In the genomic region with DNA sequence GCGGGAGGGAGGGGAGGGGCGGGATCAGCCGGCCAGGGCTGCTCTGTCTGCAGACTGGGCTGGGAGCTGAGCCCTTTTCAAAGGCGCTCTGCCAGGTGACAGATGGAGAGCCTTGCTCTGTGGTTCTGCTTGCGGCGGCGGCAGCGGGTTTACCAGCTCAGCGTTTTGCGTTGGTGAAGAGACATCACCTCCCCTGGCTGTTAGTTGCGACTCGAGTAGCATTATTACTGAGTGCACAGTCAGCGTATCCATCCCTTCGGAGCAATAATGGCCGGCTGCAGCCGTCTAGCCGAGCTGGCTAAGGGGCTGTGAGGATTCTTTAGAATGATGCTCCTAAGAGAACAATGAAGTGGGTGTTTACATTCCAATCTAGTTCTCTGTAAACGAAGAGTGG, we compare ENCODE assay signal across 8 mouse cellular contexts. TPM values are rescaled to one million over a fixed set of nuclear protein-coding genes. Genes with fewer than 3 reads are reported as not detected.
DNase-seq lines count a peak whose midpoint lies in the region; ATAC-seq lines count a peak whose summit lies in the region.
"Had no signal": no experiment of that assay in that cellular context is flagged by ENCODE, and none has a peak within 500 bp of the region (broad histone marks: within the 10 kb centered on the region; RNA-seq: fewer than 3 reads in every experiment).

No protein-coding gene starts in this region.

- peak; percentile 97 to 98 for DNase-seq in cerebellum, postnatal 25 days
- DNase-seq in frontal cortex, postnatal 36 days (ENCODE audit: low spot score in 2 of 2) = peak; percentile 70 to 83
- DNase-seq in left cerebral cortex, postnatal 4 days = peak; percentile 97
- DNase-seq in midbrain, embryonic 14.5 days = peak; percentile 87

- H3K4me1 ChIP-seq in hindbrain, embryonic 16.5 days (ENCODE audit: control insufficient read depth, insufficient read depth, low read depth, low read length) = peaks cover 20% of the 10 kb centered on the region
- peaks cover 32% of the 10 kb centered on the region for H3K4me1 ChIP-seq in midbrain, embryonic 14.5 days (ENCODE audit: control insufficient read depth, insufficient read depth, low read length)
- H3K4me1 ChIP-seq in stomach, embryonic 15.5 days = peaks cover 24% of the 10 kb centered on the region

- 0% methylated on average over 18 of the region's 18 CpGs for WGBS in hindbrain, embryonic 16.5 days
- 0% methylated on average over 18 of the region's 18 CpGs for WGBS in midbrain, embryonic 14.5 days
- WGBS in stomach, embryonic 15.5 days = under 1% methylated on average over 18 of the region's 18 CpGs

- peak overlapping the region; percentile 90 for H3K27ac ChIP-seq in hindbrain, embryonic 16.5 days (ENCODE audit: low read depth, low read length)
- H3K27ac ChIP-seq in midbrain, embryonic 14.5 days (replicated peaks; ENCODE audit: low read depth, low read length) = peak overlapping the region; percentile 96
- peak overlapping the region; percentile 92 for H3K27ac ChIP-seq in stomach, embryonic 15.5 days

- no peaks in the 10 kb centered on the region for H3K36me3 ChIP-seq in hindbrain, embryonic 16.5 days (ENCODE audit: control insufficient read depth, insufficient read depth, low read length)
- no peaks in the 10 kb centered on the region for H3K36me3 ChIP-seq in midbrain, embryonic 14.5 days (ENCODE audit: control insufficient read depth, insufficient read depth, low read length)
- H3K36me3 ChIP-seq in stomach, embryonic 15.5 days = no peaks in the 10 kb centered on the region

- H3K9ac ChIP-seq in hindbrain, embryonic 16.5 days (ENCODE audit: low read depth, low read length) = peak overlapping the region; percentile 50
- peak overlapping the region; percentile 52 for H3K9ac ChIP-seq in midbrain, embryonic 14.5 days (replicated peaks; ENCODE audit: low read length)
- H3K9ac ChIP-seq in stomach, embryonic 15.5 days = no peak overlapping the region

- peak overlapping the region; percentile 38 for H3K4me3 ChIP-seq in hindbrain, embryonic 16.5 days (ENCODE audit: low read length)
- H3K4me3 ChIP-seq in midbrain, embryonic 14.5 days (replicated peaks; ENCODE audit: low read depth, low read length) = peak overlapping the region; percentile 39
- H3K4me3 ChIP-seq in stomach, embryonic 15.5 days (replicated peaks) = peak overlapping the region; percentile 44

- H3K9me3 ChIP-seq in hindbrain, embryonic 16.5 days (ENCODE audit: control insufficient read depth, low read length) = no peaks in the 10 kb centered on the region
- no peaks in the 10 kb centered on the region for H3K9me3 ChIP-seq in midbrain, embryonic 14.5 days (ENCODE audit: control insufficient read depth, low read length)
- H3K9me3 ChIP-seq in stomach, embryonic 15.5 days = no peaks in the 10 kb centered on the region

- peak; percentile 28 for ATAC-seq in activated CD4-positive, CD25-positive, alpha-beta regulatory T cell, adult 4 months
- peak; percentile 86 for ATAC-seq in hindbrain, embryonic 16.5 days
- peak; percentile 84 for ATAC-seq in midbrain, embryonic 14.5 days (ENCODE audit: low FRiP score, low TSS enrichment)
- ATAC-seq in stomach, embryonic 15.5 days (ENCODE audit: insufficient read depth, low FRiP score, low read depth) = peak; percentile 80

- intact Hi-C loops in left cerebral cortex, postnatal 4 days (cut with DNase I) = no loop called here

- H3K4me2 ChIP-seq in hindbrain, embryonic 16.5 days (ENCODE audit: low read length) = peak overlapping the region; percentile 56
- H3K4me2 ChIP-seq in midbrain, embryonic 14.5 days (ENCODE audit: low read length) = peak overlapping the region; percentile 70
- H3K4me2 ChIP-seq in stomach, embryonic 15.5 days = peak overlapping the region; percentile 85

- no peaks in the 10 kb centered on the region for H3K27me3 ChIP-seq in hindbrain, embryonic 16.5 days (replicated peaks; ENCODE audit: control insufficient read depth, insufficient read depth, low read length)
- no peaks in the 10 kb centered on the region for H3K27me3 ChIP-seq in midbrain, embryonic 14.5 days (ENCODE audit: control insufficient read depth, insufficient read depth, low read length)
- H3K27me3 ChIP-seq in stomach, embryonic 15.5 days (replicated peaks) = no peaks in the 10 kb centered on the region

RNA-seq across cellular contexts. Expression of a gene that starts 0.7 kb away (rescaled TPM):
- not detected for polyA plus RNA-seq in activated CD4-positive, CD25-positive, alpha-beta regulatory T cell, adult 4 months (2017; shearing (Covaris generic))
- 0.82 and 1.4 TPM in 2 replicates for polyA plus RNA-seq in hindbrain, embryonic 16.5 days (2015; fragmentation: Nextera tagmentation; extraction: Ambion mirVana)
- 1 to 10 TPM in 1 of 2 experiments, under 1 TPM in 1; 0.56 to 1.3 TPM for total RNA-seq in left cerebral cortex, postnatal 4 days (2021)
- polyA plus RNA-seq in midbrain, embryonic 14.5 days (2014; fragmentation: Nextera tagmentation; extraction: Ambion mirVana) = 0.81 and 1.00 TPM in 2 replicates
- polyA plus RNA-seq in stomach, embryonic 15.5 days (2015; fragmentation: Nextera tagmentation; extraction: Ambion mirVana) = 0.27 and 0.41 TPM in 2 replicates
- polyA plus RNA-seq: gonadal fat pad, adult 2 months had no signal

RNA-seq across cellular contexts. Expression of a gene that starts 28.6 kb away (rescaled TPM):
- 1 to 10 TPM; 1.2 to 1.6 TPM for polyA plus RNA-seq in activated CD4-positive, CD25-positive, alpha-beta regulatory T cell, adult 4 months (2017; shearing (Covaris generic))
- polyA plus RNA-seq in hindbrain, embryonic 16.5 days (2015; fragmentation: Nextera tagmentation; extraction: Ambion mirVana) = 6.4 and 6.5 TPM in 2 replicates
- 1 to 10 TPM; 1.2 to 1.4 TPM for total RNA-seq in left cerebral cortex, postnatal 4 days (2021)
- polyA plus RNA-seq in midbrain, embryonic 14.5 days (2014; fragmentation: Nextera tagmentation; extraction: Ambion mirVana) = 5.9 TPM in 2 replicates
- polyA plus RNA-seq in stomach, embryonic 15.5 days (2015; fragmentation: Nextera tagmentation; extraction: Ambion mirVana) = 2.8 TPM in 2 replicates

Comparison
In these comparisons a context has a peak if more than half of its experiments do, and no peak if none do; other contexts are left out.
1. Peak in every context shown above with its lines: DNase-seq, ATAC-seq, H3K4me3 ChIP-seq and H3K27ac ChIP-seq.
2. ATAC-seq: peak in every context shown above with its lines; median percentile 86 in hindbrain, embryonic 16.5 days; 84 in midbrain, embryonic 14.5 days; 80 in stomach, embryonic 15.5 days; 28 in activated CD4-positive, CD25-positive, alpha-beta regulatory T cell, adult 4 months.